Mouse (Mus musculus) myocyte (in vitro differentiated cells): ENCODE data around the gene Ism1. TPM values are rescaled to one million over a fixed set of nuclear protein-coding genes. Genes with fewer than 3 reads are reported as not detected.

ENCODE experiments used
- H3K27me3 ChIP-seq: one replicate; pipeline ENCODE4 v1.6.1; 2011; ENCODE audit not compliant: control insufficient read depth, insufficient read depth, insufficient read length
- H3K36me3 ChIP-seq: one replicate; pipeline ENCODE4 v1.6.1; 2011; ENCODE audit not compliant: control insufficient read depth, insufficient read depth
- H3K4me2 ChIP-seq: one replicate; pipeline ENCODE4 v1.6.1; 2011; ENCODE audit warnings: low read depth, control low read depth
- H3K4me3 ChIP-seq: one replicate; pipeline ENCODE4 v1.5.1; 2011; ENCODE audit warnings: mild to moderate bottlenecking, control low read depth, moderate library complexity
- H3K79me2 ChIP-seq: one replicate; pipeline ENCODE4 v1.6.1; 2011; ENCODE audit not compliant: control insufficient read depth, insufficient read depth
- H3ac ChIP-seq: one replicate; pipeline ENCODE4 v1.6.1; 2011; ENCODE audit not compliant: control insufficient read depth, insufficient read length
- CEBPB ChIP-seq: IDR thresholded peaks from 2 replicates; pipeline ENCODE4 v1.6.1; 2011; ENCODE audit warnings: mild to moderate bottlenecking, moderate library complexity; ENCODE audit not compliant: poor library complexity, insufficient read depth, severe bottlenecking
- E2F4 ChIP-seq: IDR thresholded peaks from one replicate; pipeline ENCODE4 v1.6.1; 2011; ENCODE audit warnings: mild to moderate bottlenecking, control low read depth, moderate library complexity; ENCODE audit not compliant: insufficient read depth
- MAX ChIP-seq: IDR thresholded peaks from one replicate; pipeline ENCODE4 v1.6.1; 2011; ENCODE audit warnings: low read depth, mild to moderate bottlenecking, control low read depth
- MYOD1 ChIP-seq, 3 experiments: IDR thresholded peaks; one replicate each; pipeline ENCODE4 v1.6.1; 2011; ENCODE audit warnings: control low read depth in 2 of 3, low read depth in 2 of 3, mild to moderate bottlenecking in 2 of 3, moderate library complexity in 1 of 3; ENCODE audit not compliant: insufficient read length in 2 of 3, control insufficient read depth in 1 of 3
- MYOG ChIP-seq, 3 experiments: IDR thresholded peaks; one replicate each; pipeline ENCODE4 v1.6.1; 2011; ENCODE audit warnings: control low read depth in 2 of 3, low read depth in 2 of 3, mild to moderate bottlenecking in 2 of 3; ENCODE audit not compliant: insufficient read length in 2 of 3, control insufficient read depth in 1 of 3, insufficient read depth in 1 of 3
- POLR2A ChIP-seq: IDR thresholded peaks from one replicate; pipeline ENCODE4 v1.6.1; 2011; ENCODE audit warnings: low read depth, mild to moderate bottlenecking, control low read depth, moderate library complexity; ENCODE audit not compliant: insufficient read length
- POLR2AphosphoS2 ChIP-seq: IDR thresholded peaks from one replicate; pipeline ENCODE4 v1.6.1; 2011; ENCODE audit warnings: low read depth, control low read depth; ENCODE audit not compliant: insufficient read length
- REST ChIP-seq: IDR thresholded peaks from one replicate; pipeline ENCODE4 v1.6.1; 2011; ENCODE audit warnings: mild to moderate bottlenecking, control low read depth, moderate library complexity; ENCODE audit not compliant: insufficient read depth, insufficient read length
- SRF ChIP-seq: IDR thresholded peaks from one replicate; pipeline ENCODE4 v1.6.1; 2011; ENCODE audit warnings: low read depth; ENCODE audit not compliant: control insufficient read depth, insufficient read length
- TCF12 ChIP-seq: IDR thresholded peaks from one replicate; pipeline ENCODE4 v1.6.1; 2011; ENCODE audit warnings: mild to moderate bottlenecking, control low read depth; ENCODE audit not compliant: poor library complexity, insufficient read depth, severe bottlenecking
- TCF3 ChIP-seq: IDR thresholded peaks from one replicate; pipeline ENCODE4 v1.6.1; 2011; ENCODE audit warnings: low read depth, control low read depth; ENCODE audit not compliant: insufficient read length
- USF1 ChIP-seq: IDR thresholded peaks from one replicate; pipeline ENCODE4 v1.6.1; 2011; ENCODE audit warnings: low read depth, mild to moderate bottlenecking, control low read depth, moderate library complexity
- polyA plus RNA-seq: library from polyadenylated mRNA; unstranded; fragments of >200 nt; fragmentation: generic; extraction: Trizol; gene quantifications from one replicate; pipeline ENCODE4 v1.2.1, GENCODE M21; 2012; ENCODE audit warnings: missing spikeins

The Ism1 gene
- polyA plus RNA-seq, 1 experiment, result not detected

DNA sequence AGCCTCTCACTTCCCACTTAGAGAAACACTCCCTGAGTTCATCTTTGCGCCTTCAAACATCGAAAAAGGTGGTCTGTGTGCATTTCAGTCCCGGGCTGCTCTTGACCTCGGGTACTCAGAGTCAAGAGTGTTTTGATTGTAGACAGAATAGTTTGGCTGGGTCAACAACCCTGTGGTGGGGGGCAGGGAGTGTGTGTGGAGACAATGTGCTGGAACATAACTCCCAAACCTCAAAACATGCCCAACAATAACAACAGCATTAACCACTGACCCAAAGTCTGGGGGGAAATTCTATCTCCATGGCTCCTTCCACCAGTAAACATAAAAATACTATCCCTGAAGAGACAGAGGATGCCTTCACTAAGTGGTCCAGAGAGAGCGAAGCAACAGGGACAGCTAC, 51.4 kb downstream of the Ism1 start:
- Histone ChIP-seq H3K27me3 (no peaks in the 10 kb centered on the region), H3K36me3 (no peaks in the 10 kb centered on the region), H3ac (no peak overlapping the region), H3K4me3 (no peak overlapping the region), H3K4me2 (no peak overlapping the region), H3K79me2 (no peaks in the 10 kb centered on the region)
- no peak for TF ChIP-seq E2F4
- TF ChIP-seq SRF, result no peak
- no peak for TF ChIP-seq REST
- TF ChIP-seq MAX, result no peak
- no peak for TF ChIP-seq POLR2A
- no peak for TF ChIP-seq POLR2AphosphoS2
- no peak for TF ChIP-seq TCF12
- TF ChIP-seq CEBPB, result no peak
- TF ChIP-seq MYOG (IDR thresholded peaks at IDR 0.05; ENCODE audit: control insufficient read depth in 1 of 3, insufficient read depth in 1 of 3, insufficient read length in 2 of 3, low read depth in 2 of 3), result no peak
- TF ChIP-seq TCF3, result no peak

DNA sequence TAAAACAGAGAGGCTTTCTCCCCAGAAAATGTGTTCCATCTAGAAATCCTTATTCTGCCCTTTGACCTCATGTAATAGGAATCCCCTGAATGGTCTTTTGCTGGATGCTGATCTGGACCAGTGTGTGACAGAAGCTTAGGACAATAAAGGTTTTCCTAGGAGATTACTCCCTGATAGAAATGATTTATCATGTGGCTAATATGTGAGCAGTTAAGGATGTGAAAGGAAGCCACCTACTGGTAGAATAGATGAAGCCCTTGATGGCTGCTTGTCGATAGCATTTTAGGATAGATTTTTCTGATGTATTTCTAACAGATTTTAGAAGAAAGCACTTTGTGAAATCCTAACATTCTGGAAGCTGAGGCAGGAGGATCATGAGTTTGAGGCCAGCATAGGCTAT, 64.4 kb downstream of the Ism1 start:
- no peak for TF ChIP-seq MAX
- no peaks in the 10 kb centered on the region for H3K27me3 ChIP-seq
- no peak overlapping the region for H3K4me2 ChIP-seq
- H3K79me2 ChIP-seq, result no peaks in the 10 kb centered on the region
- H3K4me3 ChIP-seq, result no peak overlapping the region
- H3K36me3 ChIP-seq, result no peaks in the 10 kb centered on the region
- H3ac ChIP-seq, result no peak overlapping the region

DNA sequence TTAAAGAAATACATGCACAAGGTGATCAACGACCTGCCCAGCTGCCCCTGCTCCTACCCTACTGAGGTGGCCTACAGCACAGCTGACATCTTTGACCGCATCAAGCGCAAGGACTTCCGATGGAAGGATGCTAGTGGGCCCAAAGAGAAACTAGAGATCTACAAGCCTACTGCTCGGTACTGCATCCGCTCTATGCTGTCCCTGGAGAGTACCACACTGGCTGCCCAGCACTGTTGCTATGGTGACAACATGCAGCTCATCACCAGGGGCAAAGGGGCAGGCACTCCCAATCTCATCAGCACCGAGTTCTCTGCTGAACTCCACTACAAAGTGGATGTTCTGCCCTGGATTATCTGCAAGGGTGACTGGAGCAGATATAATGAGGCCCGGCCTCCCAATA, 79.0 kb downstream of the Ism1 start:
- Histone ChIP-seq H3K4me2 (no peak overlapping the region), H3ac (no peak overlapping the region), H3K79me2 (no peaks in the 10 kb centered on the region), H3K27me3 (no peaks in the 10 kb centered on the region), H3K4me3 (no peak overlapping the region), H3K36me3 (no peaks in the 10 kb centered on the region)
- no peak for TF ChIP-seq E2F4
- TF ChIP-seq TCF12, result no peak
- no peak for TF ChIP-seq MYOD1 (IDR thresholded peaks at IDR 0.05; ENCODE audit: control insufficient read depth in 1 of 3, insufficient read length in 2 of 3, low read depth in 2 of 3)
- no peak for TF ChIP-seq MAX
- TF ChIP-seq MYOG (IDR thresholded peaks at IDR 0.05; ENCODE audit: control insufficient read depth in 1 of 3, insufficient read depth in 1 of 3, insufficient read length in 2 of 3, low read depth in 2 of 3), result no peak
- no peak for TF ChIP-seq TCF3
- no peak for TF ChIP-seq USF1
- TF ChIP-seq REST, result no peak
- no peak for TF ChIP-seq CEBPB
- TF ChIP-seq SRF, result no peak
- no peak for TF ChIP-seq POLR2AphosphoS2
- TF ChIP-seq POLR2A, result no peak

DNA sequence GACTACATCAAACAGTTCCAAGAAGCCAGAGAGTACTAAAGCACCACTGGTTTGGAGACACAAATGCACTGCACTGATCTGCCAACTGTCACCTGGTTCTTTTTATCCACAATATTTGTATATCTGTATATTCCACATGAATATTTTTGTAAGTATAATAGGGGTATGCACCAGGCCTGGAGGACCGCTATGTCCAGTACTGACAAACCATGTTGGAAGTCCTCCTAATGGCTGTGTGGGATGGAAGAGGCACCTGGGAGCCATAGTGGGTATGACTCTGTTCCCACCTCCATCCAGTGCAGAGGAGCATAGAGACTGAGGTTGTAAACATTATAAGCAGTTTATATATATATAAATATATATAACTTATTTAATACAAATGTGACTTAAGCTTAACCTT, 79.5 kb downstream of the Ism1 start:
- Histone ChIP-seq H3K4me2 (no peak overlapping the region), H3K79me2 (no peaks in the 10 kb centered on the region), H3K27me3 (no peaks in the 10 kb centered on the region), H3ac (no peak overlapping the region), H3K36me3 (no peaks in the 10 kb centered on the region), H3K4me3 (no peak overlapping the region)
- no peak for TF ChIP-seq SRF
- no peak for TF ChIP-seq E2F4
- TF ChIP-seq MYOG (IDR thresholded peaks at IDR 0.05; ENCODE audit: control insufficient read depth in 1 of 3, insufficient read depth in 1 of 3, insufficient read length in 2 of 3, low read depth in 2 of 3), result no peak
- no peak for TF ChIP-seq MAX
- no peak for TF ChIP-seq MYOD1 (IDR thresholded peaks at IDR 0.05; ENCODE audit: control insufficient read depth in 1 of 3, insufficient read length in 2 of 3, low read depth in 2 of 3)
- no peak for TF ChIP-seq TCF12
- TF ChIP-seq REST, result no peak
- no peak for TF ChIP-seq POLR2A
- TF ChIP-seq USF1, result no peak
- TF ChIP-seq TCF3, result no peak
- TF ChIP-seq POLR2AphosphoS2, result no peak
- no peak for TF ChIP-seq CEBPB

DNA sequence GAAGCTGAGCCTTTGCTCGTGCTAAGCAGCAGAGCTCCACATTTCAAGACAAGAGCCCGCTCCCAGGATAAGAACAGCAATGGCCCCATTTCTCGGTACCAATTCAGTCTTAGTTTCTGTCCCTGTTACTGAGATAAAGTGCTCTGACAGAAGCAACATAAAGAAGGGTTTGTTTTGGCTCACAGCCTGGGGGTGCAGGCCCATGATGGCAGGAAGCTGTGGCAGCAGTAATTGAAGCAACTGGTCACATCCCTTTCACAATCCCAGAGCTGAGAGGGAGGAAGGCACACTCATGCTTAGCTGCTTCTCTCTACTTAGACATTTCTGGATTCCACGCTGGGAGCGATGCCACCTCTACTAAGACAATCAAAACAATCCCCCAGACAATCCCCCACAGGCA, 86.4 kb downstream of the Ism1 start:
- TF ChIP-seq SRF (no peak), TCF12 (no peak), POLR2A (no peak), USF1 (no peak), MYOD1 (IDR thresholded peaks at IDR 0.05; ENCODE audit: control insufficient read depth in 1 of 3, insufficient read length in 2 of 3, low read depth in 2 of 3) (no peak), MAX (no peak), MYOG (IDR thresholded peaks at IDR 0.05; ENCODE audit: control insufficient read depth in 1 of 3, insufficient read depth in 1 of 3, insufficient read length in 2 of 3, low read depth in 2 of 3) (no peak), POLR2AphosphoS2 (no peak), CEBPB (no peak), E2F4 (no peak), TCF3 (no peak), REST (no peak)

More for the DNA sequence above, 86.4 kb downstream of the Ism1 start:
- Histone ChIP-seq H3K79me2 (no peaks in the 10 kb centered on the region), H3K4me3 (no peak overlapping the region), H3ac (no peak overlapping the region), H3K27me3 (no peaks in the 10 kb centered on the region), H3K4me2 (no peak overlapping the region), H3K36me3 (no peaks in the 10 kb centered on the region)
